Mouse (Mus musculus): ENCODE measurements at regions not wholly inside any gene's neighbourhood (a gene's known extent, or its start where the extent isn't known, plus 50 kb on each side); places are given as distances from the start of the nearest gene placed in this dataset.

DNA sequence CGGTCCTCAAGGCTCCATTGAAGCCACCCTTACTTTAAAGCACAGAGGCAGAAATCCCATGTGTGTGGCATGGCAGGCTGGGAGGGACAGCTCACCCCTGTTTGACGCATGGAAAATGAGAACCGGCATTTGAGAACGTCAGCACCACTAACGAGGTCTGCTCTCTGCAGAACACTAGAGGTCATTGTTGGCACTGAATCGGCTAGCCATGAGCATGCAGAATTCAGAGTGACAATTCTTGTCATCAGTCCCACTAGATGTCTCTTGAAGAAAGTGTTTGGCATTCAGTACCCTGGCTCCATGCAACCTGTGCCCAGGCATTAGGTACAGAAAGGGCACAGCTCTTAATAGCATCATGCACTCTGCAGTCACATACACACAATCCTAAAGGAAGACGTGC, 139.3 kb downstream of the Cand1 start:
- no peak for DNase-seq (ENCODE audit: low read depth, low spot score)
- no peaks in the 10 kb centered on the region for H3K4me1 ChIP-seq (ENCODE audit: control insufficient read depth in 1 of 2, insufficient read depth in 2 of 2, low read length in 2 of 2)
- H3K36me3 ChIP-seq (ENCODE audit: control insufficient read depth in 1 of 2, insufficient read depth in 2 of 2, low read length in 2 of 2): no peaks in the 10 kb centered on the region
- no peak overlapping the region for H3K4me3 ChIP-seq (ENCODE audit: control insufficient read depth in 1 of 2, insufficient read depth in 1 of 2, low read depth in 2 of 2, low read length in 2 of 2)
- no peak for TF ChIP-seq CHD2 (IDR thresholded peaks at IDR 0.05; ENCODE audit: low read length)
- no peak for TF ChIP-seq SMC3 (IDR thresholded peaks at IDR 0.05; ENCODE audit: low read depth, low read length)
- no peak for TF ChIP-seq TAL1 (IDR thresholded peaks at IDR 0.05; ENCODE audit: low read length)
- TF ChIP-seq CTCF (IDR thresholded peaks at IDR 0.05 in 2 of 3, conservative IDR thresholded peaks at IDR 0.05 in 1 of 3; ENCODE audit: control insufficient read depth in 1 of 3, insufficient read depth in 1 of 3, low read depth in 2 of 3, low read length in 3 of 3, poor library complexity in 1 of 3, severe bottlenecking in 1 of 3): no peak
- no peak for TF ChIP-seq NELFE (IDR thresholded peaks at IDR 0.05; ENCODE audit: low read depth, low read length)
- TF ChIP-seq JUND (IDR thresholded peaks at IDR 0.05; ENCODE audit: low read depth, low read length): no peak
- no peak for TF ChIP-seq ELF1 (IDR thresholded peaks at IDR 0.05; ENCODE audit: low read depth, low read length)
- TF ChIP-seq SIN3A (IDR thresholded peaks at IDR 0.05; ENCODE audit: low read length): no peak
- TF ChIP-seq ETS1 (IDR thresholded peaks at IDR 0.05; ENCODE audit: low read depth, low read length): no peak
- no peak overlapping the region for H3K27ac ChIP-seq (ENCODE audit: control insufficient read depth, low read depth, low read length)
- H3K27me3 ChIP-seq (ENCODE audit: control insufficient read depth in 1 of 2, insufficient read depth in 2 of 2, low read length in 2 of 2): no peaks in the 10 kb centered on the region
- no peaks in the 10 kb centered on the region for H3K79me2 ChIP-seq (ENCODE audit: control insufficient read depth, insufficient read depth, low read length, poor library complexity)
- no peaks in the 10 kb centered on the region for H3K9me3 ChIP-seq (replicated peaks; ENCODE audit: insufficient read depth, low read length)
- H3K9ac ChIP-seq (ENCODE audit: control insufficient read depth, low read depth, low read length, poor library complexity, severe bottlenecking): no peak overlapping the region

- Histone ChIP-seq H3K9ac (ENCODE audit: control insufficient read depth, low read depth, low read length, poor library complexity, severe bottlenecking) (no peak overlapping the region), H3K79me2 (ENCODE audit: control insufficient read depth, insufficient read depth, low read length, poor library complexity) (no peaks in the 10 kb centered on the region), H3K4me1 (ENCODE audit: control insufficient read depth in 1 of 2, insufficient read depth in 2 of 2, low read length in 2 of 2) (no peaks in the 10 kb centered on the region), H3K4me3 (ENCODE audit: control insufficient read depth in 1 of 2, insufficient read depth in 1 of 2, low read depth in 2 of 2, low read length in 2 of 2) (no peak overlapping the region), H3K27me3 (ENCODE audit: control insufficient read depth in 1 of 2, insufficient read depth in 2 of 2, low read length in 2 of 2) (no peaks in the 10 kb centered on the region), H3K27ac (ENCODE audit: control insufficient read depth, low read depth, low read length) (no peak overlapping the region), H3K36me3 (ENCODE audit: control insufficient read depth in 1 of 2, insufficient read depth in 2 of 2, low read length in 2 of 2) (no peaks in the 10 kb centered on the region), H3K9me3 (replicated peaks; ENCODE audit: insufficient read depth, low read length) (no peaks in the 10 kb centered on the region)
- no peak for TF ChIP-seq ZC3H11A (IDR thresholded peaks at IDR 0.05; ENCODE audit: low read depth, low read length)
- no peak for TF ChIP-seq ZMIZ1 (IDR thresholded peaks at IDR 0.05; ENCODE audit: low read depth, low read length)
- TF ChIP-seq MEF2A (IDR thresholded peaks at IDR 0.05; ENCODE audit: extremely low read depth, insufficient replicate concordance, low read depth, low read length, poor library complexity, severe bottlenecking): no peak
- no peak for TF ChIP-seq MYC (IDR thresholded peaks at IDR 0.05; ENCODE audit: low read depth, low read length)
- no peak for TF ChIP-seq MAZ (IDR thresholded peaks at IDR 0.05; ENCODE audit: low read depth, low read length)
- no peak for TF ChIP-seq E2F4 (IDR thresholded peaks at IDR 0.05; ENCODE audit: borderline replicate concordance, low read depth, low read length)
- no peak for TF ChIP-seq GATA1 (IDR thresholded peaks at IDR 0.05; ENCODE audit: low read depth, low read length)
- no peak for TF ChIP-seq ETS1 (IDR thresholded peaks at IDR 0.05; ENCODE audit: low read depth, low read length)
- no peak for TF ChIP-seq KAT2A (conservative IDR thresholded peaks at IDR 0.05; ENCODE audit: low read depth, low read length)
- TF ChIP-seq TCF12 (IDR thresholded peaks at IDR 0.05; ENCODE audit: low read depth, low read length): no peak
- TF ChIP-seq TBP (IDR thresholded peaks at IDR 0.05; ENCODE audit: low read depth, low read length): no peak
- no peak for TF ChIP-seq POLR2A (IDR thresholded peaks at IDR 0.05; ENCODE audit: control insufficient read depth in 1 of 2, insufficient read depth in 1 of 2, low read depth in 1 of 2, low read length in 2 of 2, poor library complexity in 1 of 2)
- no peak for TF ChIP-seq MYB (IDR thresholded peaks at IDR 0.05; ENCODE audit: low read depth, low read length)
- no peak for TF ChIP-seq POLR2AphosphoS5 (IDR thresholded peaks at IDR 0.05; ENCODE audit: borderline replicate concordance, low read depth, low read length)
- no peak for TF ChIP-seq BHLHE40 (IDR thresholded peaks at IDR 0.05; ENCODE audit: borderline replicate concordance, low read depth, low read length)
- TF ChIP-seq GABPA (IDR thresholded peaks at IDR 0.05; ENCODE audit: low read depth, low read length): no peak
- TF ChIP-seq MAX (IDR thresholded peaks at IDR 0.05; ENCODE audit: low read length): no peak
- no peak for DNase-seq (ENCODE audit: low read depth, low spot score)
Measured at GRCm38 (mm10) chr10:119099092-119099792, 140.6 kb downstream of the Cand1 start.
